Mouse (Mus musculus) adrenal gland, postnatal 14 days (tissue): Measurements from ENCODE around the gene Pglyrp2. TPM values are rescaled to one million over a fixed set of nuclear protein-coding genes. Genes with fewer than 3 reads are reported as not detected.
A peak's percentile ranks its signal among the peaks of the same experiment; 100 is the strongest.

ENCODE experiments used
- DNase-seq: peaks from one replicate; pipeline ENCODE4 v3.0.0; 2021; ENCODE audit warnings: mixed read lengths
- long read RNA-seq, 2 experiments: library from polyadenylated mRNA; stranded (forward); transcript quantifications; one replicate each; pipeline ENCODE4 v2.0.0; 2021
- total RNA-seq: library from RNA; stranded (reverse); gene quantifications from 2 replicates; pipeline ENCODE4 v1.2.3, GENCODE M21; 2021

The Pglyrp2 gene
- 4.2 and 14.2 TPM in 2 replicates for total RNA-seq
- long read RNA-seq, experiment 1, partial matches to known transcripts = 0 of 3 reads
- long read RNA-seq, experiment 1, other reads (novel, unspliced or antisense) = 0 of 3 reads
- long read RNA-seq, experiment 2, transcript Pglyrp2-202 (5 exons, 1,807 nt) = major isoform, 13 of 15 reads
- long read RNA-seq, experiment 2, partial matches to known transcripts = 2 of 15 reads
- long read RNA-seq, experiment 2, other reads (novel, unspliced or antisense) = 0 of 15 reads

GRCm38 (mm10) chr17:32424034-32424433 is at the start of gene Pglyrp2:
Gene Pglyrp2, minus strand, starts transcription at chr17:32424167.
- no peak for DNase-seq

GRCm38 (mm10) chr17:32472176-32472575 is 48.2 kb upstream of the Pglyrp2 start:
- DNase-seq = no peak

- no peak for DNase-seq
Measured at GRCm38 (mm10) chr17:32470795-32471194, 46.8 kb upstream of the Pglyrp2 start.

GRCm38 (mm10) chr17:32468494-32468893 is 44.5 kb upstream of the Pglyrp2 start:
- DNase-seq = no peak

- no peak for DNase-seq
Measured at GRCm38 (mm10) chr17:32454997-32455396, 31.0 kb upstream of the Pglyrp2 start.

GRCm38 (mm10) chr17:32454188-32454587 is 30.2 kb upstream of the Pglyrp2 start:
- peak; percentile 42 for DNase-seq

GRCm38 (mm10) chr17:32452482-32452881 is 28.5 kb upstream of the Pglyrp2 start, which contains the start of gene Cyp4f39:
Gene Cyp4f39, plus strand, starts transcription at chr17:32452723.
- peak; percentile 46 for DNase-seq

- no peak for DNase-seq
Measured at GRCm38 (mm10) chr17:32450844-32451537, 27.0 kb upstream of the Pglyrp2 start.

GRCm38 (mm10) chr17:32449042-32449441 is 25.1 kb upstream of the Pglyrp2 start:
- no peak for DNase-seq

GRCm38 (mm10) chr17:32447195-32447594 is 23.2 kb upstream of the Pglyrp2 start:
- DNase-seq = no peak

GRCm38 (mm10) chr17:32445016-32445415 is 21.0 kb upstream of the Pglyrp2 start:
- peak; percentile 60 for DNase-seq

- DNase-seq = no peak
Measured at GRCm38 (mm10) chr17:32443245-32443644, 19.3 kb upstream of the Pglyrp2 start.

GRCm38 (mm10) chr17:32437106-32437505 is 13.1 kb upstream of the Pglyrp2 start:
- DNase-seq = peak; percentile 38

GRCm38 (mm10) chr17:32435151-32435550 is 11.2 kb upstream of the Pglyrp2 start:
- no peak for DNase-seq

GRCm38 (mm10) chr17:32434324-32434723 is 10.4 kb upstream of the Pglyrp2 start:
- DNase-seq = no peak

- DNase-seq = no peak
Measured at GRCm38 (mm10) chr17:32431972-32432371, 8.0 kb upstream of the Pglyrp2 start.

GRCm38 (mm10) chr17:32426610-32427009 is 2.6 kb upstream of the Pglyrp2 start:
- DNase-seq = no peak

GRCm38 (mm10) chr17:32420781-32421180 is 3.2 kb downstream of the Pglyrp2 start:
- DNase-seq = no peak

- no peak for DNase-seq
Measured at GRCm38 (mm10) chr17:32419989-32420388, 4.0 kb downstream of the Pglyrp2 start.

GRCm38 (mm10) chr17:32416771-32417170 is 7.2 kb downstream of the Pglyrp2 start:
- DNase-seq = no peak

- no peak for DNase-seq
Measured at GRCm38 (mm10) chr17:32415417-32416020, 8.4 kb downstream of the Pglyrp2 start.

GRCm38 (mm10) chr17:32411898-32412297 is 12.1 kb downstream of the Pglyrp2 start:
- DNase-seq = no peak

- DNase-seq = no peak
Measured at GRCm38 (mm10) chr17:32403417-32403816, 20.6 kb downstream of the Pglyrp2 start, which contains the start of gene Rasal3. Gene Rasal3, minus strand, starts transcription at chr17:32403583.
